Mouse (Mus musculus): ENCODE measurements around the gene Teddm3. TPM values are rescaled to one million over a fixed set of nuclear protein-coding genes. Genes with fewer than 3 reads are reported as not detected.
"Not testable (repeated sequence)": the region's sequence is repeated elsewhere in the genome, so short reads cannot be mapped to it uniquely, and the experiment has no call there.

The Teddm3 gene
- polyA plus RNA-seq, 1 experiment from 2014 or later = not detected

- not testable (repeated sequence) for H3K9ac ChIP-seq (ENCODE audit: low read length); DNase-seq (ENCODE audit: low spot score); H3K4me2 ChIP-seq (ENCODE audit: low read length); H3K27me3 ChIP-seq (replicated peaks; ENCODE audit: control insufficient read depth, insufficient read depth, low read length); H3K36me3 ChIP-seq (ENCODE audit: control insufficient read depth, insufficient read depth, low read length); H3K4me3 ChIP-seq (ENCODE audit: low read depth, low read length); H3K4me1 ChIP-seq (ENCODE audit: control insufficient read depth, insufficient read depth, low read length); H3K27ac ChIP-seq (ENCODE audit: low read depth, low read length); H3K9me3 ChIP-seq (replicated peaks; ENCODE audit: control insufficient read depth, low read length)
- peak; percentile 83 for ATAC-seq
- WGBS = 13% methylated on average over 17 of the region's 19 CpGs
Measured at GRCm38 (mm10) chr16:21165343-21166220, 11.8 kb upstream of the Teddm3 start.

GRCm38 (mm10) chr16:21163423-21163822 is 9.6 kb upstream of the Teddm3 start:
- WGBS = 95% methylated on average over 3 of the region's 3 CpGs
- not testable (repeated sequence) for H3K36me3 ChIP-seq (ENCODE audit: control insufficient read depth, insufficient read depth, low read length); DNase-seq (ENCODE audit: low spot score); H3K27ac ChIP-seq (ENCODE audit: low read depth, low read length); H3K9ac ChIP-seq (ENCODE audit: low read length); H3K4me3 ChIP-seq (ENCODE audit: low read depth, low read length); H3K4me1 ChIP-seq (ENCODE audit: control insufficient read depth, insufficient read depth, low read length); H3K9me3 ChIP-seq (replicated peaks; ENCODE audit: control insufficient read depth, low read length); H3K4me2 ChIP-seq (ENCODE audit: low read length); ATAC-seq; H3K27me3 ChIP-seq (replicated peaks; ENCODE audit: control insufficient read depth, insufficient read depth, low read length)

- not testable (repeated sequence) for ATAC-seq; DNase-seq (ENCODE audit: low spot score); H3K27me3 ChIP-seq (replicated peaks; ENCODE audit: control insufficient read depth, insufficient read depth, low read length); H3K4me2 ChIP-seq (ENCODE audit: low read length); H3K9ac ChIP-seq (ENCODE audit: low read length); H3K4me3 ChIP-seq (ENCODE audit: low read depth, low read length); H3K27ac ChIP-seq (ENCODE audit: low read depth, low read length); H3K4me1 ChIP-seq (ENCODE audit: control insufficient read depth, insufficient read depth, low read length); H3K36me3 ChIP-seq (ENCODE audit: control insufficient read depth, insufficient read depth, low read length); H3K9me3 ChIP-seq (replicated peaks; ENCODE audit: control insufficient read depth, low read length)
- 79% methylated on average over 1 of the region's 1 CpGs for WGBS
Measured at GRCm38 (mm10) chr16:21159226-21159625, 5.4 kb upstream of the Teddm3 start.

GRCm38 (mm10) chr16:21156261-21156660 is 2.5 kb upstream of the Teddm3 start:
- H3K27me3 ChIP-seq (replicated peaks; ENCODE audit: control insufficient read depth, insufficient read depth, low read length); H3K4me2 ChIP-seq (ENCODE audit: low read length); H3K27ac ChIP-seq (ENCODE audit: low read depth, low read length); H3K9ac ChIP-seq (ENCODE audit: low read length); H3K4me1 ChIP-seq (ENCODE audit: control insufficient read depth, insufficient read depth, low read length); H3K9me3 ChIP-seq (replicated peaks; ENCODE audit: control insufficient read depth, low read length); H3K4me3 ChIP-seq (ENCODE audit: low read depth, low read length); ATAC-seq; H3K36me3 ChIP-seq (ENCODE audit: control insufficient read depth, insufficient read depth, low read length); DNase-seq (ENCODE audit: low spot score): not testable (repeated sequence)

- Histone ChIP-seq H3K9me3 (replicated peaks; ENCODE audit: control insufficient read depth, low read length) (no peaks in the 10 kb centered on the region), H3K27ac (ENCODE audit: low read depth, low read length) (no peak overlapping the region), H3K36me3 (ENCODE audit: control insufficient read depth, insufficient read depth, low read length) (no peaks in the 10 kb centered on the region), H3K9ac (ENCODE audit: low read length) (no peak overlapping the region), H3K4me2 (ENCODE audit: low read length) (no peak overlapping the region), H3K4me3 (ENCODE audit: low read depth, low read length) (no peak overlapping the region), H3K27me3 (replicated peaks; ENCODE audit: control insufficient read depth, insufficient read depth, low read length) (no peaks in the 10 kb centered on the region), H3K4me1 (ENCODE audit: control insufficient read depth, insufficient read depth, low read length) (no peaks in the 10 kb centered on the region)
- ATAC-seq (no peak), DNase-seq (ENCODE audit: low spot score) (no peak)
- 78% methylated on average over 4 of the region's 4 CpGs for WGBS
Measured at GRCm38 (mm10) chr16:21151564-21152361, 2.0 kb downstream of the Teddm3 start.

- Histone ChIP-seq H3K27ac (ENCODE audit: low read depth, low read length) (no peak overlapping the region), H3K9ac (ENCODE audit: low read length) (no peak overlapping the region), H3K4me1 (ENCODE audit: control insufficient read depth, insufficient read depth, low read length) (no peaks in the 10 kb centered on the region), H3K27me3 (replicated peaks; ENCODE audit: control insufficient read depth, insufficient read depth, low read length) (no peaks in the 10 kb centered on the region), H3K4me2 (ENCODE audit: low read length) (no peak overlapping the region), H3K9me3 (replicated peaks; ENCODE audit: control insufficient read depth, low read length) (no peaks in the 10 kb centered on the region), H3K4me3 (ENCODE audit: low read depth, low read length) (no peak overlapping the region), H3K36me3 (ENCODE audit: control insufficient read depth, insufficient read depth, low read length) (no peaks in the 10 kb centered on the region)
- no peak for DNase-seq (ENCODE audit: low spot score)
- ATAC-seq = no peak
Measured at GRCm38 (mm10) chr16:21149896-21150295, 3.9 kb downstream of the Teddm3 start.

GRCm38 (mm10) chr16:21148451-21148850 is 5.3 kb downstream of the Teddm3 start:
- not testable (repeated sequence) for H3K9me3 ChIP-seq (replicated peaks; ENCODE audit: control insufficient read depth, low read length); H3K4me1 ChIP-seq (ENCODE audit: control insufficient read depth, insufficient read depth, low read length); H3K27ac ChIP-seq (ENCODE audit: low read depth, low read length); H3K9ac ChIP-seq (ENCODE audit: low read length); H3K27me3 ChIP-seq (replicated peaks; ENCODE audit: control insufficient read depth, insufficient read depth, low read length); H3K36me3 ChIP-seq (ENCODE audit: control insufficient read depth, insufficient read depth, low read length); ATAC-seq; H3K4me2 ChIP-seq (ENCODE audit: low read length); H3K4me3 ChIP-seq (ENCODE audit: low read depth, low read length); DNase-seq (ENCODE audit: low spot score)
- 92% methylated on average over 1 of the region's 1 CpGs for WGBS

GRCm38 (mm10) chr16:21136312-21137083 is 17.3 kb downstream of the Teddm3 start:
- WGBS = 48% methylated on average over 1 of the region's 1 CpGs
- H3K4me1 ChIP-seq (ENCODE audit: control insufficient read depth, insufficient read depth, low read length) = no peaks in the 10 kb centered on the region
- no peak overlapping the region for H3K9ac ChIP-seq (ENCODE audit: low read length)
- no peaks in the 10 kb centered on the region for H3K27me3 ChIP-seq (replicated peaks; ENCODE audit: control insufficient read depth, insufficient read depth, low read length)
- no peaks in the 10 kb centered on the region for H3K9me3 ChIP-seq (replicated peaks; ENCODE audit: control insufficient read depth, low read length)
- H3K4me2 ChIP-seq (ENCODE audit: low read length) = no peak overlapping the region
- no peak overlapping the region for H3K27ac ChIP-seq (ENCODE audit: low read depth, low read length)
- DNase-seq (ENCODE audit: low spot score) (no peak), ATAC-seq (no peak)
- H3K36me3 ChIP-seq (ENCODE audit: control insufficient read depth, insufficient read depth, low read length) = no peaks in the 10 kb centered on the region
- no peak overlapping the region for H3K4me3 ChIP-seq (ENCODE audit: low read depth, low read length)

Data from forebrain, embryonic 14.5 days (tissue).